Mouse (Mus musculus): ENCODE measurements around the gene Med1.

Gene Med1

DNA sequence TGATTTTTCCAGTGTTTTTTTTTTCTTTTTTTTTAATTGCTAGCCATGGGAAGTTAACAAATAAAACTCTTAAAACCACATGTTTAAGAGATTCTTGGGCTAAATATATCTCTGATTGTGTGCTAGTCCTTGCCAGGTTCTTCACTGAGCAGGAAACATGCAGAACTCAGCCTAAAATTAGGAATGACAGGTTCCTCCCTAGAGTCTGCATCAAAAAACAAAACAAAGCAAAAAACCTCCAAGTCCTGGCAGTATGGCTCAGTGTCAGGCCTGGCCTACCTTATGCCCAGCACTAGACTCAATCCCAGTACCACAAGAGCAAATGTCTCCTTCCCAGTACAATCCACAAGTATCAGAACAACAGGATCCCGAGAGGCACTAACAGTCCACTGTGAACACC, 78.7 kb downstream of the Med1 start:
- Histone ChIP-seq H3K27me3 (ENCODE audit: control insufficient read depth, insufficient read depth, low read length, poor library complexity, severe bottlenecking) (no peaks in the 10 kb centered on the region), H3K36me3 (ENCODE audit: control insufficient read depth, insufficient read depth, low read length, poor library complexity, severe bottlenecking) (no peaks in the 10 kb centered on the region; the same call in 1 of the 2 replicates)
- no peak for DNase-seq (ENCODE audit: low read depth, low spot score)

DNA sequence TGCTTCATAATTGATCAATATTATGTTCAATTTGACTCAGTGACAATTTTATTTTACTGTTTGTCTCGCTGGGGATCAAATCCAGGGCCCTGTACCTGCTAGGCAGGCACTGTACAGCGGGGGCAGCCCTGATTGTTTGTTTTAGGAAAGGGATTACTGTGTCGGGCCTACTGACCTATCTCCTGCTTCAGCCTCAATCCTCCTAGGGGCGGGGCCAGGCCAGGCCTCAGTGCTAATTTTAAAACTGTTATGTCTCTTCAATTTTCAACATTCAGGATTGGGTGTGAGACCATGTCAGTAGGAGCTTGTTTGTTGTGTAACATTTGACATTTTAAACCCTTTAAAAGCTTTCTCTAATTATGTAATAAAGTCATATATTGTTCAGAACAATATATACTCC, 79.6 kb downstream of the Med1 start:
- Histone ChIP-seq H3K36me3 (ENCODE audit: control insufficient read depth, insufficient read depth, low read length, poor library complexity, severe bottlenecking) (no peaks in the 10 kb centered on the region; the same call in 1 of the 2 replicates), H3K27me3 (ENCODE audit: control insufficient read depth, insufficient read depth, low read length, poor library complexity, severe bottlenecking) (no peaks in the 10 kb centered on the region)
- no peak for DNase-seq (ENCODE audit: low read depth, low spot score)

GRCm38 (mm10) chr11:98109706-98110105, 83.4 kb downstream of the Med1 start:
- Histone ChIP-seq H3K27me3 (ENCODE audit: control insufficient read depth, insufficient read depth, low read length, poor library complexity, severe bottlenecking) (no peaks in the 10 kb centered on the region), H3K36me3 (ENCODE audit: control insufficient read depth, insufficient read depth, low read length, poor library complexity, severe bottlenecking) (peaks cover 2% of the 10 kb centered on the region)
- no peak for DNase-seq (ENCODE audit: low read depth, low spot score)

Data from splenic B cell, adult 2 months (primary cell).